Mouse (Mus musculus) liver, embryonic 14.5 days (tissue): Measurements from ENCODE around the gene Wapl.

Experiments used
- CTCF ChIP-seq: IDR thresholded peaks from 2 replicates; pipeline ENCODE4 v1.5.1; 2016; ENCODE audit warnings: antibody characterized with exemption, low read depth, control low read depth
- EP300 ChIP-seq: IDR thresholded peaks from 2 replicates; pipeline ENCODE4 v1.6.1; 2016; ENCODE audit warnings: antibody characterized with exemption, low read depth

- no peak for TF ChIP-seq CTCF
- no peak for TF ChIP-seq EP300
Observed at GRCm38 (mm10) chr14:34774231-34774630, 100.5 kb downstream of the Wapl start.
